Mouse (Mus musculus) adrenal gland, postnatal 4 days (tissue): ENCODE data around the gene Tarbp2. TPM values are rescaled to one million over a fixed set of nuclear protein-coding genes. Genes with fewer than 3 reads are reported as not detected.

Source experiments
- DNase-seq, 2 experiments: peaks; one replicate each; pipeline ENCODE4 v3.0.0; 2021 to 2022; ENCODE audit warnings: low spot score in 2 of 2, mixed read lengths in 2 of 2
- long read RNA-seq, 2 experiments: library from polyadenylated mRNA; stranded (forward); transcript quantifications; one replicate each; pipeline ENCODE4 v2.0.0; 2021
- total RNA-seq, 2 experiments: library from RNA; stranded (reverse); gene quantifications; 2 replicates each; pipeline ENCODE4 v1.2.3; 2021

Gene Tarbp2
- 10 to 100 TPM; 52.8 to 53.2 TPM for total RNA-seq
- long read RNA-seq, experiment 1, transcript Tarbp2-201 (9 exons, 1,523 nt), result major isoform, 15 of 58 reads
- long read RNA-seq, experiment 1, partial matches to known transcripts, result 25 of 58 reads
- long read RNA-seq, experiment 1, other reads (novel, unspliced or antisense), result 17 of 58 reads
- long read RNA-seq, experiment 2, transcript Tarbp2-201 (9 exons, 1,523 nt), result major isoform, 15 of 78 reads
- long read RNA-seq, experiment 2, partial matches to known transcripts, result 29 of 78 reads
- long read RNA-seq, experiment 2, other reads (novel, unspliced or antisense), result 30 of 78 reads

- peak; percentile 97 to 99 for DNase-seq
Measured at GRCm38 (mm10) chr15:102517976-102518858, at the start of gene Tarbp2. Gene Tarbp2, plus strand, starts transcription at chr15:102518192.

GRCm38 (mm10) chr15:102468675-102469370, 49.2 kb upstream of the Tarbp2 start:
- no peak for DNase-seq

- DNase-seq, result peak; percentile 92 to 94
Measured at GRCm38 (mm10) chr15:102470183-102470604, 47.8 kb upstream of the Tarbp2 start, which contains the start of gene Pcbp2. Gene Pcbp2, plus strand, starts transcription at chr15:102470539.

GRCm38 (mm10) chr15:102470605-102471294, 47.2 kb upstream of the Tarbp2 start:
- peak; percentile 69 to 78 for DNase-seq

GRCm38 (mm10) chr15:102471295-102471645, 46.7 kb upstream of the Tarbp2 start:
- DNase-seq, result no peak

- no peak for DNase-seq
Measured at GRCm38 (mm10) chr15:102471727-102472126, 46.3 kb upstream of the Tarbp2 start.

GRCm38 (mm10) chr15:102473246-102473645, 44.7 kb upstream of the Tarbp2 start:
- DNase-seq, result no peak

- DNase-seq, result no peak
Measured at GRCm38 (mm10) chr15:102474520-102474919, 43.5 kb upstream of the Tarbp2 start.

- no peak for DNase-seq
Measured at GRCm38 (mm10) chr15:102483136-102483535, 34.9 kb upstream of the Tarbp2 start.

GRCm38 (mm10) chr15:102485853-102486252, 32.1 kb upstream of the Tarbp2 start:
- no peak for DNase-seq

GRCm38 (mm10) chr15:102487664-102488063, 30.3 kb upstream of the Tarbp2 start:
- no peak for DNase-seq

- no peak for DNase-seq
Measured at GRCm38 (mm10) chr15:102498322-102498721, 19.7 kb upstream of the Tarbp2 start.

GRCm38 (mm10) chr15:102499370-102499769, 18.6 kb upstream of the Tarbp2 start:
- DNase-seq, result no peak

- no peak for DNase-seq
Measured at GRCm38 (mm10) chr15:102499851-102500250, 18.1 kb upstream of the Tarbp2 start.

GRCm38 (mm10) chr15:102500479-102500878, 17.5 kb upstream of the Tarbp2 start:
- no peak for DNase-seq

GRCm38 (mm10) chr15:102501084-102501814, 16.7 kb upstream of the Tarbp2 start:
- DNase-seq, result no peak

- DNase-seq, result no peak
Measured at GRCm38 (mm10) chr15:102502254-102502840, 15.6 kb upstream of the Tarbp2 start.

GRCm38 (mm10) chr15:102503447-102503846, 14.5 kb upstream of the Tarbp2 start, which contains the start of gene Gm10337:
Gene Gm10337, plus strand, starts transcription at chr15:102503722.
- no peak for DNase-seq

- no peak for DNase-seq
Measured at GRCm38 (mm10) chr15:102503924-102504782, 13.8 kb upstream of the Tarbp2 start.
